Mouse (Mus musculus): ENCODE measurements at regions not wholly inside any gene's neighbourhood (a gene's known extent, or its start where the extent isn't known, plus 50 kb on each side); places are given as distances from the start of the nearest gene placed in this dataset.

DNA sequence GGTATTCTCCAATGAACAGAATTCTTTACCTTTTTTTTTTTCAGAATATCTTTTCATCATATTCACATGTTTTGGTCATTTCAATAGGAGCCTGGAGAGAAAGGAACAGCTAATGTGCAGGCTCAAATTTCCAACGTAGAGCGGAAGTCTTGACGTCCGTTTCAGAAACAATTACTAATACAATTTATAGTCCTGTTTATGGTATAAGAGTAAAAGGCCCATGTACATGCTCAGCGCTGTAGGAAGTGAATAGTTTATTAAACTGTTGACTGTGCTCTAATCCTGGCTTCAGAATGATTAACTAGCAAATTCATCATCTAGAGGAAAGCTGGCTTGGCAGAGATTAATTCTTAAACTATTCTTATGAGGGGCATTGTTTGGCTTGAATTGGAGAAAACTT lies 142.1 kb downstream of the Pik3r1 start:
- DNase-seq (ENCODE audit: low read depth), result no peak

DNA sequence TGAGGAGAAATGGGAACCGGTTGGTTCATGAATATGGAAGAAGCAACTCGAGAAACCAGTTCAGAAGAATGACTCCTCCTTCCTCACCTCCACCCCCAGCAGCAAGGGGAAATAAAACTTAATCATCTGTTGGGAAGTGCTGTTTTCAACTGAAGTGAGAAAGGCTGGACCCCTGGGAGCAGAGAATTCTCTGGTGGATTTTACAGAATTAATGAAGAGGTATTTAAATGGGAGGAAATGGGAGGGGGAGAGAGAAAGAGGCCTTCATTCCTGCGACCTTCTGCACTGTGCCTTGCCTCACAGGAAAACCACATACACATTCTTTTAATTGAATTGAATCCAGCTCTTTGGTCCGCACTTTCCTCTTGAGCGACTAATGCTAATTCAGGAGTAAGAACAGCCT lies 143.8 kb downstream of the Pik3r1 start:
- no peak for DNase-seq (ENCODE audit: low read depth)

DNA sequence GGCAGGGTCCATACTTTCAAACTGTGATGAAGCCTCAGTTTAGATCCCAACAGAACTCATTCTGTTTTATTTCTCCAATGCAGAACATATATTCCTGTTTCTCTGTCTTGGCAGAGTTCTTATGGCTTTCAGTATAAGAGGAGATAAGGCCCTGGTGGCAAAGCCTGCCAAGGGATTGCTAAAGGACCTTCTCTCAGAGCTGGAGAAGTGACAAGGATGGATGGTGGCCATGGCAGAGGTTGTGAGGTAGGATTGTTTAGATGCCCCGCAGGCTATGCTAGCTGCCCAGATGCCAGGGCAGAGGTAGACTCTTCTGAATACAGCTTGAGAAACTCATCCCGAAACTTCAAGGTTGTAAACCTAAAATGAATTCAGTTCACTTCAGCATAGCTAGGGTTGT lies 145.4 kb downstream of the Pik3r1 start:
- no peak for DNase-seq (ENCODE audit: low read depth)

DNA sequence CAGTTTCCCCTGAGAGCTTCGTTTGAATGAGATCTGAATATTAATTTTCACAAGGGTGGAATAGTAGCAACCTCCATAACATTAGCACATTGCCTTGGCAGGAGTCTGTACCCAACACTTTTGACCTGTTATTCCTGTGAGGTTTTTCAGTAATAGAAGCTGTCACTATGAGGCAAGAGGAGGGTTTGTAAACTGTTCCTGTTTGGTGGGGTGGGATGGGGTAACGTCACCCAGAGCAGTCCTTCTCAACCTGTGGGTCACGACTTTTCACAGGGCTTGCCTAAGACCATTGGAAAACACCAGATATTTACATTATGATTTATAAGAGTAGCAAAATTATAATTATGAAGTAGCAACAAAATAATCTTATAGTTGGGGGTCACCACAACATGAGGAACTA lies 147.4 kb downstream of the Pik3r1 start:
- DNase-seq (ENCODE audit: low read depth), result no peak

DNA sequence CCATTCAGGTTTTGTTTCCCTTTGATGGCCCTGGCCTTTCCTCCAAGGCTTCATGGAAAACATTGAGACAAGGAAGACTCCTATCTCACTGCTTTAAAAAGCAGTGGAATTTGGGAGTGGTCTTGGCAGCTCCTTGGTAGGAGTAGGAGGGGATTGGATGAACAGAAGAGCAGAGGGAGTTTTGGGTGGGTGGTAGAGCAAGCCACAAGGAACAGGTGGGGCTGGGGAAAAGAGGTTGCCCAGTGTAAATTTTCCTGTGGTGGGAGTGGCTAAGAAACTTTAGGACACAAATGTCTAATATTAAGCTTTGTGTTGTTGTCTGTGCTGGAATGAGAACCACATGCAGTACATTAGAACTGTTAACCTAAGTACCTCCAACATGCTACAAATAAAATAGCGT lies 148.9 kb downstream of the Pik3r1 start:
- no peak for DNase-seq (ENCODE audit: low read depth)

DNA sequence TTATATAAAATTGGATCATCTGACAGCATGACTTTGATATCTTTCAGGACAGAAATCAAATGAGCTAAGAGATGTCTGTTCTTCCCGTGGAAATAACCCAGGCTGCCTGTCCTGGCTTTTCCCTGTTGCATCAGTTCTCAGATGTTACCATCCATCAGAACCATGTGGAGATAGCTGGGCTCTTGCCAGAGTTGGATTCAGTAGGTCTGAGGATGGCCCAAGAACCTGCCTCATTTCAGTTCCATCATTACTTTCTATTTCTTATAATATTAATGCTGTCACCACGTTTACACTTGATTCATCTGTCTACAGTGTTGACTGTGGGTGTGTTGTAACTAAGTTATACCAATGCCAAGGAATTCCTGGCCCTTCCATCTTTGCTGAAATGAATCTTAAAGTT lies 155.2 kb downstream of the Pik3r1 start:
- no peak for DNase-seq (ENCODE audit: low read depth)

DNA sequence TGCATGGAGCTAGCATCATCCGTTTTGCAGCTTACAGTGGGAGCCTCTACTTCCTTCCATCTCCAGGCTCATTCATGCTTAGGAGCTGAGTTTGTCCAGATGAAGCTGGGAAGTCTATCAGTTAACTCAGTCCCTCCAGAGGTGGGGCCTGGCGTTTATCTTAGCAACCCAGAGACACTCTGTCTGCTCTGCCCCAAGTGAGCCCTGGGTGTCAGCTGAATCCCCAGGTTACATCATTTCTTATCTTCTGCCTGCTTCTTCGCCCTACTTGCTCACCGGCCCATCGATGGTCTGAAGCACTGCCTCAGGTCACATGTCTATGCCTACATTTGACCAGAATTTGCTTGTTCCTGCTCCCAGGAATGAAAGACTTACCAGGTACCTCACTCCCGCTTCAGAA lies 156.3 kb downstream of the Pik3r1 start:
- peak; percentile 17 for DNase-seq (ENCODE audit: low read depth)

DNA sequence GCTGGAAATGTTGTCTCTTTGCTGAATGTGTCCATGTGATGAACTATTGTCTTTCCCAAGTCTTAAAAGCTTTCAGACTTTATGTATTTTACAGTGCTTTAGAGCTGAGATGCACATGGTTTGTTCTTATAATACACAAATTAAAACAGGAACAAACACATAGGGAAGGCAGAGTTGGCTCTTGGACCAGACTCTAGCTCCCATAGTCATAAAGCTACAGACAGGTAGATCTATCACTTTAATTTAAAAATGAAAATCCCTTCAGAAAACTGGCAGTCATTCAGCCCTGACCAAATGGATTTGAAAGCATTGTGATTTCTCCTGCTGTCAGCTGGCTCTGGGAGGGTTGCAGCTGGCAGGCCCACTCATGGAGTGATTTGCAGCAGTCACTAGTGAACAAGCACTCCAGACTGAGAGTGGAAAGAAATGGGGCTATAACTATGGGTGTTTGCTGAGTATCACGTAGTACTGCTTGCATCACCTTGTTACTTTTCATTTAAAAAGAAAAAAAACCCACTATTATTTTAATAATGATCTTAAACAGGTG lies 161.8 kb downstream of the Pik3r1 start:
- no peak for DNase-seq (ENCODE audit: low read depth)

DNA sequence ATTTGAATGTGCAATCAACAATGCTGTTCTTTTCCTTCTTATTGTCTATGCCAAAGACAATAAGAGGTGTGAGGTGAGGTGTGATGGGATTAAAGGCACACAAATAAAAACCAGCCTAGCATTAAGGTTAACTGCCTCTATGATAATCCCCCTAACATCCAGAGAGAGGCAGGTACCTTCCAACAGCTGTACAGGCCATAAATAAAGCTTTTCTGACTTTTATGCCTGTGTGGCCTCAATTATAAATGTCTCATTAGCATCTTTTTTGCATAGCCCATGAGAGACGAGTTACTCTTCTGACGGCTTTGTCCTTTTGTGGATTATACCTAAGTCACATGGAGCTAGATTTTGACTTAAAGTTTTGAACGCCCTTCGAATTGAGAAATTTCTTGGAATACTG lies 162.3 kb downstream of the Pik3r1 start:
- no peak for DNase-seq (ENCODE audit: low read depth)

DNA sequence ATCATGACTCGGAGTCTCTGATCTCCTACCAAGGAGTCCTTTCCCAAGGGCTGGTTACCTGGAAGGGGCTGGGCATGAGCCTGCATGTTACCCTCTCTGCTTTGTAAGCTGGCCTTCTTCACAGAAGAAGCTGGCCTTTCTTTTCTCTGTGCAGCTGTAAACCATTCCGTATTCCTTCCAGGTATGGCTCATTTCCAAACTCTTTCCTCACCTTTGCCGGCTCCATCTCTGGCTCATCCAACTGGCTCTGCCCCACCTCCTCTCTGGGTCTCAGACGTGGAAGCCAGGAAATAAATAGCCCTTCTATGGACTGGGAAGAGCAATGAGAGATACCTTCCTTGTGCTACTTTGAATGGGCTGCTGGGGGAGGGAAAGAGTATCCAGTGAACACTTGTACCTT lies 163.0 kb downstream of the Pik3r1 start:
- no peak for DNase-seq (ENCODE audit: low read depth)

DNA sequence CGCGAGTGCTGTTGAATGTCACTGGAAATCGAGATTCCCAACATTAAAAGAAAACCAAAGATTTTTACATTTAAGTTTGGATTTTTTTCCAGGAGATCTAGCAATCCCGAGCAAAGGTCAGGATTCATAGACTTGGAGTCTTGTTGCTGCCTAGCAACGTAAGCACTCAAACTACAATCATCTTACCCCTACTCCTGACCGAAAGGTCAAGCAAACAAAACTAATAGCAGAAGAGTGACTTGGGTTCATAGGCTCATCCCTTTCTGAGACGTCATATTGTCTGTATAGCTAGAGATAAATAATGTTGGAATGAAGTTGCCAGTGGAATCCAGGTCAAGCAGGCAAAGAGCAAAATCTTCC lies 169.9 kb downstream of the Pik3r1 start:
- DNase-seq (ENCODE audit: low read depth), result no peak

DNA sequence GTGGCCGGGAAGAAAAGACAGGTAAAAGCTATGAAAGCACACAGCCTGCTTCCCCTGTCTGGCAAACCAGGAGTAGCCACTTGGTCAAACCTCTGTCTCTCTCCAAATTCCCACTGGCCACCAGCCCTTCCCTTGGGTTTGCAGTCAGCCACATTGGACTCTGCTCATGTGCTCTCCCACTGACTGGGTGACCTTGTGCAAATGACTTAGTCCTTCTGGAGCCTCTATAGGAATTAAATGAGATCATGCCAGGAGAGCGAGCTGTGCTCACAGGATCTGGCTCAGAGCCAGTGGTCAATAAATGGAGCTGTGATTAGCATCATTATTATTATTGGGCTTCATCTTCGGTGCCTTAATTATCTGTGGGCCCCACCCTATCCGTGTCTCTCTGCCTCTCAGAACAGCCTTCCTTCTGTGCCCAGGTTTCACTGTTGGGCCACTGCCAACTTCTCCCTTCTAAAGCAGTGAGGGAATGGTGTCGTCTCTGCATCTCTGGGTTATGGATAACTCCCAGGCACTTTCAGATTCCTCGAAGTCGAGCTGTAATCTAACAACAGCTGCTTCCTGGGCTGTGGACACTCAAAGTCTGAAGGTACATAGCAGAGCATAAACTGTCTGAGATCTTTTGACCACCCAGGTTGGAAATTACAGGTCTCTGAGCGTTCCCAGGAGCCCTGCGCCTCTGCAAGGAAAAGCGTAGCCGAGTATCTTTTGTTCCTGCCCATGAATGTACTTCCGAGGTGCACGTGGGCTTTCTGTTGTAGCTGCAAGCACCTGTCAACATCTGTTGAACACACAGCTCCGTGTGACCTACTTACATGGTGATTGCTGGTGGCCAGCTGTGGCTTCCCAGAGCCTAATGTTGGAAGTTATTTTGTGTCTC lies 170.5 kb downstream of the Pik3r1 start:
- no peak for DNase-seq (ENCODE audit: low read depth)

DNA sequence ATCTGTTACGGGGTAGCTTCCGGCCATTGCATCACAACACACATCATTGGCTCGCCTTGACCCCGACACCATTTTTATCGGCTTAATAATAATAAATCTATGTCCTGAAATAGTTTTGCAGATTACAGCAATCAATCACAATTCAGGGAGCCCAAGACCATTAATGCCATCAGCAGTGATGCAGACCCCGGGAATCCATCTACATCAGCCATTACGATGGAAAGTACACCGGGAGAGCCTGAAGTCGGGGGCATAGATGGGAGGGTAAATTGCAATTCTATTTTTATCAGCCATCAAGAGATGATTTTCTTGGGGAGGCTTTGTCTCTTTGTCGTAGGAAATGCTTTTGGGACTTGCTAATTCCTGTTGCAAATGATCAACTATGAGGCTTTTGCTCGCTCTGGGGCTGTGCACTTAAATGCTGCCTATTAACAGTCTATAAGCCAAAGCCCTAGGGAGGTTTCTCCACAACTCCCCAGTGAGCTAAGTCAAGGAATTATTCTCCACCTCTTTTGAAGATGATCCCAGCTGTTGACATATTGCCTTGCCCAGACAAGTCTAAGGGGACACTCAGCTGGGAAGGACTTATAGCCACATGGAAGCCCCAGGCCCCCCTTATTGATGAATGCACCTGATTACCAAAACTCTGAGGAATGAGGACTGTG lies 173.4 kb downstream of the Pik3r1 start:
- DNase-seq (ENCODE audit: low read depth), result no peak

DNA sequence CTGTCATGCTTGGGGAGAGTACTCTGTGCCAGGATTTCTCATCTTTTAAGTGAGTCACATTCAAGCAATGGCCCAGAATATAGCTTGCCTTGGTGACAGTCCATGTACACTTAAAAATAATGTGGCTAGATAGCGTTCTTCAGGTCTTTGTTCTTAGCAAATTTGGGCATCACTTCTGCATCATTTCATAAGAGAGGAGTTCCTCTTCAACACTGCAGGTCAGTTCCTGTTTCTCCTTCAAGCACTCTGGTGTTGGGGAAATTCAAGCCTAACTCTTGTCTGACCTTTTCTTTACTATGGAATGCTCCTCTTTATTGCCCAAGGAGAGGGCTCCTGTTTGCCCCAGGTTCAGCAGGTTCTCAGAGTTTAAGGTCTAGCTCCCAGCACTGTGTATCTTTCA lies 175.7 kb downstream of the Pik3r1 start:
- no peak for DNase-seq (ENCODE audit: low read depth)

DNA sequence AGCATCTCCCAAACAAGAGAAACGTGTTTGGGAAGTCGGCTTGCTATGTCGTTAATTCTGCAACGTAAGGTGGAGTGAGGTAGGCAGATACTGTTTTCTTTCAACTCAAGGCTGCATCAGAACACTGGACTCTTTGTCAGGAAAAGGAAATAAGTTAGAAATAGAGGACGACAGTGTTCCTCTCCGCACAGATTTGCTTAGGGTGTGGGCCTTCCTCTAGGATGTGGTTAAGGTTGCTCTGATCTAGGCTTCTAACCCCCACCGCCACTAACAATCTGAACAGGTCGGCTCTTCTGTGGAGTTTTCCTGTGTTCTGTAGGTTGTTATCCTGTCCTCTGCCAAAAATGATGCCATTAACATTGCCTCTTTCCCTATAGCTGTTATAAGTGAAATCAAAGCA lies 179.1 kb downstream of the Pik3r1 start:
- no peak for DNase-seq (ENCODE audit: low read depth)

DNA sequence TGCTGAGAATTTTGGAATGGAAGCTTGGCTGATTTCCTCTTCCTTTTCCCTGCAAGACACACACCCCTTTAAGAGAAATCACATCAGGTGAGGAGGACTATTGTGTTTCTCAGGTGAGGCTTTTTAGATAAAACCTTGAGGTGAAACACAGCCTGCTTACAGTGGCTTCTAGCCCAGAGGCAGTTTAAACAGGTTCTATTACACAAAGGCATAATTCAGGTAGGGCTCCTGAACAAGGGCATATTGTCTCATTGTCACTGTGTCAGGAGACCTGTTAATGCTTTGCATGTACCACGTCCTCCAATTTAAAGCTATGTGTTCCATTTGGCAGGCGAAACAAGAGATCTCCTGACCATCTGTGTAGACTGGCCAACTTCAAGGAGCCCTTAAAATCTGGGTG lies 181.2 kb downstream of the Pik3r1 start:
- no peak for DNase-seq (ENCODE audit: low read depth)

DNA sequence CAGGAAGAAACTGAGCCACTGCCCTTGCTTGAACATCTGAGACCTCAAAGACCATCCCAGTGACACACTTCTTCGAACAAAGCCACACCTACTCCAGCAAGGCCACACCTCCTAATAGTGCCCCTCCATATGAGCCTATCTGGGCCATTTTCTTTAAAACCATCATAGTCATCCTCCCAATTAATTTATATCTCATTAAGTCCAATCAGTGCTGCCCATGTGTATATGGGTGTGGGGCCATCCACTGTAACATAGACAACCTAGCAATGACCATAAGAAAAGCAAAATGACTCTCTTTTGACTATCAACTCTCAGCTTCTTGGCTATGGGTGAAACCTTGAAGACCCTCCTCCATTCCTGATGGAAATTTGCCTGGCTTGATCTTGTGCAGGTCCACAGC lies 191.5 kb downstream of the Pik3r1 start:
- no peak for DNase-seq (ENCODE audit: low read depth)

DNA sequence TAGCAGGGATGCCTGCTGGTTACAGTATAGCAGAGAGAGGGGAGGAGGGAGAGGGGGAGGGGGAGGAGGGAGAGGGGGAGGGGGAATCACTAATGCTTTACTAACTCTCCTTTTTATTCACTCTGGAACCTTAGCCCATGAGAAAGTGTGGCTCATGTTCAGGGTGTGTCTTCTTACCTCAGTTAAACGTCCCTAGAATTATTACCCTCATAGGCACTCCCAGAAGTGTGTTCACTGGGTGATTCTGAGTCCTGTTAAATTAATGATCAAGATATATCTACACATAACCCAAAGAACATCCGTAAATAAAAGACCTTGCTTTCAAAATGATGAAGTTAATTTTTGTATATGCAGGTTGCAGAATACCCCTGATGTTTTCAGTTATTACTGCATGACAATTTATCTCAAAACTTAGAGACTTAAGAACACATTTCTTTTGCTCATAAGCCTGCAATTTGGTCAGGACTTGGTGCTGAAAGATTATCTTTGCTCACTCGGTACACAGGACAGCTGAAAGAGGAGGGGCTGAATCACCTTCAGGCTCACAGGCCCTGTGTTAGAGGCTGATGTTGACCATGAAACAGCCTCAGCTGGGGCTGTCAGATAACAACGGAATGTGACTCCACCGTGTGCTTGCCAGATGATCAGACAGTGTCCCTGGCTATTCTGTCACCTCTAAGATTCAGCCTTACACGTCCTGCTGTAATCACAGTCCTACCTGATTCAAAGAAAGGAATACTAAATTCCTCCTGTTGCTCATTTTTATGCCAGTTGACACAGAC lies 195.0 kb downstream of the Pik3r1 start:
- DNase-seq (ENCODE audit: low read depth), result no peak

DNA sequence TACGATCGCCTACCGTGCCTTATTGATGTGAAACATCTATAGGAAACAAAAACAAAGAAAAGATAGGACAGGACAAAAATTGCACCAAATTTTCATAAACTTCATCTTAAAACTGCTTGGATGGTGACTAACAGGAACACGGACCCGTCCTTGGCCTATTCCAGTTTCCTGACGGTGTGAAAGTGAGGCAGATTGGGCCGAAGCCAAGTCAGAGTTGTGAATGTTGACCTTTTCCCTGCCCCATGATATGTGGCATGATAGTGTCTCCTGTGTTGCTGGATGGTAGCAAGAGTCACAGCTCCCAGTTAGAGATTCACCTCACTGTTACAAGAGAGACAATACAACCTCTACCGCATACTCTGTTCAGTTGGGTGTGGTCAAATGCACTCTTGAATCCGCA lies 195.8 kb downstream of the Pik3r1 start:
- no peak for DNase-seq (ENCODE audit: low read depth)

DNA sequence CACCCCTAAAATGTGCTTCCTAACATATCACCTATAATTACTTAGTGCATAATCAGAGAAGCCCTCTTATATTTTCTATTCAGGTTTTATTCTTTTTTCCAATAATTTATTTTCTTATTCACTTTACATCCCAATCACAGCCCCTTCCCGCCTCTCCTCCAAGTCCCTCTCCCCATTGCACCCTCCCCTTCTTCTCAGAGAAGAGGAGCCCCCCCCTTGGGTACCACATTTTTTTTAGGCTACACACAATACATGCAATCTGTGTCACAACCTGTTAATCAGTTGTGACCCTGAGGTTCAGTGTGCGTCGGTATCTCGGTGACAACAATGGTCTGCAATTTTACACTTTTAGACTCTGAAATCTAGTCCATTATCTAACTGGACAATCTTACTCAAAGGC lies 198.0 kb downstream of the Pik3r1 start:
- DNase-seq (ENCODE audit: low read depth), result no peak

DNA sequence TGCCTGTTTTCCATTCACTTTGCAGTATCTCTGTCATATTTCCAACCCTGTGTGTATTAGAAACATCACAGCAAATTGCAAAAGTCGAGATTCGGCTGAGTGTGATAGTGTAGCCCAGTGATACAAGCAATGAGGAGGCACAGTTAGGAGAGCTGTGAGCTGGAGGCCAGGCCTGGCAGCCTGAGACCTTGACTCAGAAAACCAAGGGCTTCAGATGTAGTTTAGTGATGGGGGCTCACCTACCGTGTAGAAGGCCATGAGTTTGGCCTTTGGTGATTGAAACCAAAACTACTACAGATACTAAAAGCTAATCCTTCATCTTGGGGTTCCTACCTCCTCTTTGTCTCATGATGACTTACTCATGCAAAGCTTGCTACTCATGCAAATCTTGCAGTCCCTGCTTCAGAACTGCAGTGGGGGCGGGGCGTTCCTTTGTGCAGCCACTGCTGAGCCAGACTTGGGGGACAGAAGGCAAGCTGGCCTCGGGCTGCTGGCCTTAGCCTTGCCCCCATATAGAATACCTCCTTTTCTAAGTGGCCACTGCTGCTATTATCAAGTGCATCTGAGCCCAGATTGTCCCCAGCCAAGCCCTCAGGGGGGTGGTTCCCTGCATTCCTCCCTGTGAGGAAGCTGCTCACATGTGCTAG lies 198.9 kb downstream of the Pik3r1 start:
- no peak for DNase-seq (ENCODE audit: low read depth)

DNA sequence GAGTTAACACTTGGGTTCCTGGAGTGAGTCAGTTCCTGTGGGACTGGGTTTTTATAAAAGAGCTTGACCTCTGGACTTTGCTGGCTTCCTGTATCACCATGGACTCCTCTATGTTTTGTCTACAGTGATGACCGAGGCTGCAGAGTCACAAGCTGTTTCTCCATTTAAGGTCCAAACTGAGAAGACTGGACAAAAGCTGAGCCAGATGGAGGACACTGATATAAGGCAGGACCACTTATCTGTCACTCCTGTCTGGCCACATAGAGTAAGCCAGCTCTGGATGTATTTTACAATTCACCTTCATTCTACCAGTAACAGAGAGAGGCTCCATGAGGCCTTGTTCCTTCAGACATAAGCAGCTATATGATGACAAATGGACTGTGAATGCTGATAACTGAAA lies 202.7 kb downstream of the Pik3r1 start:
- DNase-seq (ENCODE audit: low read depth), result no peak
